Mouse (Mus musculus): ENCODE data around the gene Wnt7a.

GRCm38 (mm10) chr6:91409448-91410167 lies 1.6 kb downstream of the Wnt7a start:
- TF ChIP-seq POLR2A (IDR thresholded peaks at IDR 0.05; ENCODE audit: insufficient read length, low read depth) (no peak), USF1 (IDR thresholded peaks at IDR 0.05; ENCODE audit: low read depth) (no peak), E2F4 (IDR thresholded peaks at IDR 0.05; ENCODE audit: insufficient read depth) (no peak), TCF12 (IDR thresholded peaks at IDR 0.05; ENCODE audit: insufficient read depth, poor library complexity, severe bottlenecking) (no peak), MYOG (IDR thresholded peaks at IDR 0.05; ENCODE audit: control insufficient read depth in 1 of 3, insufficient read depth in 1 of 3, insufficient read length in 2 of 3, low read depth in 2 of 3) (no peak), POLR2AphosphoS2 (IDR thresholded peaks at IDR 0.05; ENCODE audit: insufficient read length, low read depth) (no peak)

All from myocyte (in vitro differentiated cells).